Mouse (Mus musculus) liver, postnatal 0 days (tissue): ENCODE data around the gene Ttc9b.

Experiments
- CTCF ChIP-seq: sonication (generic); IDR thresholded peaks from 2 replicates; pipeline ENCODE4 v1.5.1; 2016; ENCODE audit warnings: antibody characterized with exemption, low read depth
- EP300 ChIP-seq: IDR thresholded peaks from 2 replicates; pipeline ENCODE4 v1.6.1; 2016; ENCODE audit warnings: antibody characterized with exemption, low read depth, mild to moderate bottlenecking

- TF ChIP-seq CTCF (no peak), EP300 (no peak)
Observed at GRCm38 (mm10) chr7:27605499-27606285, 48.0 kb upstream of the Ttc9b start.
